Mouse (Mus musculus): ENCODE data around the gene Rpl21.

GRCm38 (mm10) chr5:146806004-146806430 is 26.7 kb upstream of the Rpl21 start:
- TF ChIP-seq CTCF (IDR thresholded peaks at IDR 0.05; ENCODE audit: low read depth) (no peak), EP300 (IDR thresholded peaks at IDR 0.05; ENCODE audit: low read depth) (no peak)
